Mouse (Mus musculus) spleen, adult 2 months (tissue): ENCODE data around the gene Slitrk1.

Experiments
- CTCF ChIP-seq: fragments of 200-500 bp; IDR thresholded peaks from 2 replicates; pipeline ENCODE4 v1.5.1; 2011; ENCODE audit warnings: mild to moderate bottlenecking, inconsistent platforms; ENCODE audit not compliant: insufficient read depth, insufficient read length, insufficient replicate concordance; ENCODE audit errors: extremely low read depth
- POLR2A ChIP-seq: fragments of 200-500 bp; IDR thresholded peaks from 2 replicates; pipeline ENCODE4 v1.6.1; 2011; ENCODE audit warnings: low read depth, low read length, inconsistent platforms

DNA sequence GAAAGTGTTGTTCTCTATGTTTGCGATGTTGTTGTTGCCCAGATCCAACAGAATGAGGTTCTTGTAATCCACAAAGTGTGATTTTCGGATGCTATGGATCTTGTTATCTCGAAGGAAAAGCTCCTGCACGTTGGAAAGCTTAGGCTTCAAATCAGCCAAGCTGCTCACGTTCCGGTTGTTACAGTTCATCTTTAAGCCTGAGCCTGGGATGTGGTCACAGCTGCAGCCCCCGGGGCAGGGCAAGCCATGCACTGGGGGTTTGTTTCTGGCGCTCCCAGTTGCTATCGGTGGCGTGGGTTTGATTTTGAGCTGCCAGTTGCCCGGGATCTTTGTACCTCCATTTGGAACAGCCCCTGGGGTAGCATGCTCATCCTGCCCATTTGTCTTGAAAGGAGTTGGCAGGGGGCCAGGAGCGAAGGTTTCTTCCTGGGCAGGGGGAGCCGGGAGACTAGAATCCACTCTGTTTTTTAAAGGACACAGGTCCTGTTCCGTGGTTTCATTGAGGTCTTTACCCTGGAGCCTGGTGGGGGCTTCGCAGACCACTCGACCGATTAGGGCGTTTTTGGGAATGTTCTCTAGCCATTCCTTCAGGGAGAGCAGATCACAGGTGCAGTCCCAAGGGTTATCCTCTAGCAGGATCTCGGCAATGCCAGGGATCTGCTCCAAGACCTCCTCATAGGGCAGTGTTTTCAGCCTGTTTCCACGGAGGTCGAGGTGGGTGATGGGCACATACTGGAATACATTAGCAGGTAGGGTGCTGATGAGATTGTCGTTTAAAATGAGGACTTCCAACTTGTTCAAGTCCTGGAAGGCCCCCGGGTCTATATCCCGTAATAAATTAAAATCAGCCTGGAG, 1.7 kb downstream of the Slitrk1 start:
- TF ChIP-seq CTCF, result no peak
- no peak for TF ChIP-seq POLR2A
